Comparison of ENCODE assay signal across 8 mouse cellular contexts in the genomic region with DNA sequence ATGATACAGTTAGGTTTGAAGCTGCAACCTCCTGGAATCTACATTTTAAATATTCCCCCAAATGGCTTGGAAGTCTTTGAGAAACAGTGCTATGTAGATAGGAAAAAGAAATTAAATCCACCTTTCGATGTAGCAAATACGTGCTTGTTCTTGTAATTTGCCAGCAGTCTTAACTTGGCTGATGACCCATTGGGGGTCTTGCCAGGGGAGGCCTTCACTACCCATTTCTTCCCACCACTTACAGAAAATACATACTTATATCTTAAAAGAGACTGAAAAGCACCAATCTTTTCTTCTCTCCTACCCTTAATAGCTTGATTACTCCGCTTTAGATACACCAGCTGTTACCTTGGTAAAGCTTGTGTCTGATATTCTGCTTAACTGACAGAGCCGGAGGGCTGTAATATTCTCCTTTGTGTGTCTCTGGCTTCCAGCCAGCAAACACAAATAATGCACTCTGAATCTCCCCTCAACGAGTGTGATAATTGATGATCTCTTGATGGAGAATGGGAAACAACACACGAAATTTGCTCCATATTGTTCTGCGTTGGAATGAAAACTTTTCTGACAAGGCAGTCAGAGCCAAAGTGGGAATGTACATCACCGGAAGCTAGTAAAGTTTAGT. TPM values are rescaled to one million over a fixed set of nuclear protein-coding genes. Genes with fewer than 3 reads are reported as not detected.
DNase-seq lines count a peak whose midpoint lies in the region; ATAC-seq and TF ChIP-seq lines count a peak whose summit lies in the region.

No protein-coding gene starts in this region.

- no peak for TF ChIP-seq CTCF in Patski (IDR thresholded peaks at IDR 0.05)
- TF ChIP-seq CTCF in forebrain, postnatal 0 days (IDR thresholded peaks at IDR 0.05; ENCODE audit: low read depth): no peak

- H3K9ac ChIP-seq in heart, embryonic 13.5 days: peak overlapping the region; percentile 74
- H3K9ac ChIP-seq in forebrain, postnatal 0 days: no peak overlapping the region

- 33% methylated on average over 8 of the region's 8 CpGs for WGBS in heart, embryonic 13.5 days
- WGBS in forebrain, postnatal 0 days: 19% methylated on average over 8 of the region's 8 CpGs
- 31% methylated on average over 8 of the region's 8 CpGs for WGBS in macrophage (ENCODE audit: missing documents)

- peaks cover 10% of the 10 kb centered on the region for H3K36me3 ChIP-seq in heart, embryonic 13.5 days
- H3K36me3 ChIP-seq in forebrain, postnatal 0 days (ENCODE audit: insufficient read depth): no peaks in the 10 kb centered on the region
- no peaks in the 10 kb centered on the region for H3K36me3 ChIP-seq in macrophage (ENCODE audit: inconsistent target)

- H3K9me3 ChIP-seq in heart, embryonic 13.5 days: no peaks in the 10 kb centered on the region
- H3K9me3 ChIP-seq in forebrain, postnatal 0 days (ENCODE audit: low read length): no peaks in the 10 kb centered on the region

- no peak for ATAC-seq in heart, embryonic 13.5 days (ENCODE audit: extremely low read depth, insufficient number of reproducible peaks, low FRiP score, low TSS enrichment)
- peak; percentile 29 for ATAC-seq in Patski
- no peak for ATAC-seq in forebrain, postnatal 0 days

- peak overlapping the region; percentile 86 for H3K4me3 ChIP-seq in heart, embryonic 13.5 days
- peak overlapping the region; percentile 70 for H3K4me3 ChIP-seq in forebrain, postnatal 0 days (ENCODE audit: low read depth, low read length)
- peak overlapping the region; percentile 42 for H3K4me3 ChIP-seq in macrophage (ENCODE audit: inconsistent target)

- CTCF ChIA-PET in Patski (lab: Charles Lee): interaction anchor here (1.3 to 2.5 kb wide), 4 partner anchors 10 to 131 kb away, joined by 3 to 15 read pairs (median 5); no protein-coding TSS in a partner anchor

- peak overlapping the region; percentile 86 for H3K4me2 ChIP-seq in heart, embryonic 13.5 days
- peak overlapping the region; percentile 68 for H3K4me2 ChIP-seq in forebrain, postnatal 0 days (ENCODE audit: low read depth)

- intact Hi-C loops in heart, postnatal 25 days (cut with DNase I): loop anchor here (2.0 kb wide), 1 partner anchor 39 kb away; no protein-coding TSS in a partner anchor

- H3K27ac ChIP-seq in heart, embryonic 13.5 days (replicated peaks): peak overlapping the region; percentile 28; the same call in 1 of the 2 replicates
- H3K27ac ChIP-seq in forebrain, postnatal 0 days (ENCODE audit: low read depth, low read length): no peak overlapping the region
- no peak overlapping the region for H3K27ac ChIP-seq in macrophage

- in situ Hi-C loops in Patski (cut with MboI; ENCODE audit: low pct_unique_long_range_greater_than_20kb): no loop called here

- H3K79me2 ChIP-seq in macrophage (ENCODE audit: inconsistent target): peaks cover 6% of the 10 kb centered on the region; the same call in 1 of the 2 replicates

- no peaks in the 10 kb centered on the region for H3K27me3 ChIP-seq in heart, embryonic 13.5 days (replicated peaks)
- no peaks in the 10 kb centered on the region for H3K27me3 ChIP-seq in Patski
- no peaks in the 10 kb centered on the region for H3K27me3 ChIP-seq in forebrain, postnatal 0 days (ENCODE audit: insufficient read depth, low read length)

- no peak for DNase-seq in heart, postnatal 25 days (ENCODE audit: low spot score)
- DNase-seq in Patski (ENCODE audit: low read depth, low spot score): no peak
- DNase-seq in forebrain, postnatal 0 days: no peak
- no peak for DNase-seq in adrenal gland, adult 8-10 months
- no peak for DNase-seq in frontal cortex, postnatal 14 days (ENCODE audit: low spot score in 2 of 2)
- DNase-seq in layer of hippocampus, postnatal 10 days (ENCODE audit: low spot score in 2 of 2): no peak

- POLR2A ChIA-PET in Patski (lab: Charles Lee): interaction anchor here (0.6 to 1.7 kb wide), 4 partner anchors 120 to 1200 kb away, joined by 3 read pairs; a partner anchor contains a TSS

- peaks cover 21% of the 10 kb centered on the region for H3K4me1 ChIP-seq in heart, embryonic 13.5 days
- H3K4me1 ChIP-seq in forebrain, postnatal 0 days (ENCODE audit: insufficient read depth): peaks cover 4% of the 10 kb centered on the region; the same call in 1 of the 2 replicates

RNA-seq across cellular contexts. Expression of a gene that starts 0.6 kb away (rescaled TPM):
- 0.29 and 0.56 TPM in 2 replicates for polyA plus RNA-seq in heart, embryonic 13.5 days (2015; fragmentation: Nextera tagmentation; extraction: Ambion mirVana)
- total RNA-seq in heart, postnatal 25 days (2021): 1 to 10 TPM in 1 of 2 experiments, under 1 TPM in 1; 0.91 to 1.0 TPM
- 3.0 TPM for polyA plus RNA-seq in Patski (2021)
- total RNA-seq in forebrain, postnatal 0 days (2014; rRNA removed): 1.5 TPM in 2 replicates
- polyA plus RNA-seq in forebrain, postnatal 0 days (2015; fragmentation: Nextera tagmentation; extraction: Ambion mirVana): 0.96 and 1.5 TPM in 2 replicates
- total RNA-seq in macrophage (2018; cell fraction: chromatin; rRNA removed): 10 to 100 TPM in 1 of 26 experiments, 1 to 10 TPM in 19, under 1 TPM in 6; 0.38 to 14.8 (median 2.1) TPM
- total RNA-seq in macrophage (2018; cell fraction: cytosol; rRNA removed): under 1 TPM in 19 of 26 experiments, not detected in 7; 0.03 to 0.22 (median 0.10) TPM
- total RNA-seq in macrophage (2018; cell fraction: nucleus; rRNA removed): 1 to 10 TPM in 18 of 26 experiments, under 1 TPM in 8; 0.40 to 5.4 (median 1.7) TPM
- 0.05 to 0.06 TPM in 2 of 3 replicates, not detected in the other for polyA plus RNA-seq in macrophage (2018)
- total RNA-seq in adrenal gland, adult 8-10 months (2022): 1 to 10 TPM in 1 of 4 experiments, under 1 TPM in 3; 0.32 to 1.0 (median 0.55) TPM
- 1 to 10 TPM; 1.4 to 2.2 TPM for total RNA-seq in layer of hippocampus, postnatal 10 days (2021)

RNA-seq across cellular contexts. Expression of a gene that starts 0.8 kb away (rescaled TPM):
- 52.7 and 56.0 TPM in 2 replicates for polyA plus RNA-seq in heart, embryonic 13.5 days (2015; fragmentation: Nextera tagmentation; extraction: Ambion mirVana)
- 100 to 1,000 TPM; 100 to 112 TPM for total RNA-seq in heart, postnatal 25 days (2021)
- polyA plus RNA-seq in Patski (2021) (71.3 TPM), macrophage (2018) (25.8 to 35.8 TPM (median 27.5 TPM) in 3 replicates)
- total RNA-seq in forebrain, postnatal 0 days (2014; rRNA removed): 18.2 and 18.9 TPM in 2 replicates
- polyA plus RNA-seq in forebrain, postnatal 0 days (2015; fragmentation: Nextera tagmentation; extraction: Ambion mirVana): 19.6 and 26.7 TPM in 2 replicates
- 10 to 100 TPM in 12 of 26 experiments, 1 to 10 TPM in 14; 1.5 to 29.7 (median 8.7) TPM for total RNA-seq in macrophage (2018; cell fraction: chromatin; rRNA removed)
- 10 to 100 TPM; 16.8 to 29.1 (median 22.5) TPM for total RNA-seq in macrophage (2018; cell fraction: cytosol; rRNA removed)
- 10 to 100 TPM in 18 of 26 experiments, 1 to 10 TPM in 8; 5.0 to 35.1 (median 14.1) TPM for total RNA-seq in macrophage (2018; cell fraction: nucleus; rRNA removed)
- 100 to 1,000 TPM in 2 of 4 experiments, 10 to 100 TPM in 2; 60.3 to 150 (median 110) TPM for total RNA-seq in adrenal gland, adult 8-10 months (2022)
- total RNA-seq in layer of hippocampus, postnatal 10 days (2021): 10 to 100 TPM; 20.3 to 22.6 TPM

RNA-seq across cellular contexts. Expression of a gene that starts 39.9 kb away (rescaled TPM):
- polyA plus RNA-seq in heart, embryonic 13.5 days (2015; fragmentation: Nextera tagmentation; extraction: Ambion mirVana): 33.9 and 39.9 TPM in 2 replicates
- 10 to 100 TPM; 30.4 to 34.0 TPM for total RNA-seq in heart, postnatal 25 days (2021)
- polyA plus RNA-seq in Patski (2021): 59.2 TPM
- 41.3 and 47.6 TPM in 2 replicates for total RNA-seq in forebrain, postnatal 0 days (2014; rRNA removed)
- 82.8 and 92.1 TPM in 2 replicates for polyA plus RNA-seq in forebrain, postnatal 0 days (2015; fragmentation: Nextera tagmentation; extraction: Ambion mirVana)
- 10 to 100 TPM; 12.7 to 85.6 (median 44.3) TPM for total RNA-seq in macrophage (2018; cell fraction: chromatin; rRNA removed)
- total RNA-seq in macrophage (2018; cell fraction: cytosol; rRNA removed): 10 to 100 TPM; 21.0 to 48.1 (median 32.3) TPM
- 10 to 100 TPM; 16.9 to 76.7 (median 43.1) TPM for total RNA-seq in macrophage (2018; cell fraction: nucleus; rRNA removed)
- polyA plus RNA-seq in macrophage (2018): 23.9 to 41.6 TPM (median 40.7 TPM) in 3 replicates
- 10 to 100 TPM; 31.4 to 44.2 (median 42.8) TPM for total RNA-seq in adrenal gland, adult 8-10 months (2022)
- total RNA-seq in layer of hippocampus, postnatal 10 days (2021): 10 to 100 TPM; 85.5 to 94.1 TPM
